Mouse (Mus musculus): ENCODE measurements around the gene Usp28.

DNA sequence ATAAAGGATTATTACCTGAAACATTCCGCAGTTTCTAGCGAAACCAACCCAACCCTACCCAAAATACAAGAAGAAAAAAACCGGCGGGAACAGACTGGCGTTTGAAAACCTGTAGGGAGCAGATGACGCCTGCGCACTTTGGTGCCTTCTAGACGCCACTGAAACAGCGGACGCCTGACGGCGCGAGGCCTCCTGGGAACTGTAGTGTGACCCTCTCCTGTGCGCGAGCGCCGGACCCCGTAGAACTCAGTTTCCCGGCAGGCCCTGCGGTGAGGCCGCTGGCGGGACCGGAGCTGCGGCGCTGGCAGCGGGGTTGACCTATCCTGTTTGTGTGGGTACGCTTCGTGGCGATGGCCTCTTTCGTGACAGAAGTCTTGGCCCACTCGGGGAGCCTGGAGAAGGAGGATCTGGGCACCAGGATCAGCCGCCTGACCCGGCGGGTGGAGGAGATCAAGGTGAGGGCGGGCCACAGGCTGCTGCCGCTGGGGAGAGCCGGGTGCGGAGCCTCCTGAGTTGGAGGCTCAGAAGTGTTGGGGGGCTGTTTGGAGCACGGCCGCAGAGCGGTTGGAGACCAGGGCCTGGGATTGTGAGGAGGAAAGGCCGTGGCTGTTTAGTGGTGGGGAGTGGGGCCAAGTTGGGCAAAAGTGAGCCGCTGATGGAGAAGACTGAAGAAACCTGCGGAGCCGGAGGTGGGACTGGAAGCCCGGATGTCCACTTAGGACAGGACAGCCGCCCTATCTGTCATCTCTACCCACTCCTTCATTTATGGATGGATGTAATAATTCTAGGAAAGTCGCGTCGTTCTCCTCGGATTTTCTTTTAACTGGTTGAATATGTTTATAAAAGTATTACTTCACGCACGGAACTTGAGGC is 70.4 kb downstream of the Usp28 start, which contains the start of gene Zw10:
- peak; percentile 80 for TF ChIP-seq POLR2A (IDR thresholded peaks at IDR 0.05; ENCODE audit: borderline replicate concordance, control insufficient read depth, low read depth, low read length)
- TF ChIP-seq CTCF (IDR thresholded peaks at IDR 0.05; ENCODE audit: control insufficient read depth, insufficient read depth, low read length) = no peak
